Mouse (Mus musculus) left cerebral cortex, adult 11 months (tissue): ENCODE data around the gene Mthfd1.

Experiments used
- DNase-seq: peaks from one replicate; pipeline ENCODE4 v3.0.0; 2022; ENCODE audit warnings: low spot score

The Mthfd1 gene

DNA sequence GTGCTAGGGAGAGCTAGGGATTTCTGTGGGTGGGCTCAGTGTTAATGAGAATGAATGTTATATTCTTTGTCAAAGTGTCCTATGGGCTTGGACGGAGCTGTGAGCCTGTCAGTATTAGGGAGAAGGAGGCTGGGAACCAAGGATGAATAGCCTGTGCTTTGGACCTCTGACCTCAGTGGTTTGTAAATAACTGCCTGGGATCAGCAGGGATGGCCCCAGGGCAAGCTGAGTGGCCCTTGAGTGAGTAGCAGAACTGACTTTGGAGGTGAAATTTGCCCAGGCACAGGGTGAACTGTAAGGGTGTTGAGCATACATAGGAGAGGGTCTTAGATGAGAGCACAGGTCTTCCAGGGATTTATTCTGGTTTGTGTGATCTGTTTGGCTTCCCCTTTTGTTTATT lies 8.8 kb downstream of the Mthfd1 start:
- DNase-seq = no peak

DNA sequence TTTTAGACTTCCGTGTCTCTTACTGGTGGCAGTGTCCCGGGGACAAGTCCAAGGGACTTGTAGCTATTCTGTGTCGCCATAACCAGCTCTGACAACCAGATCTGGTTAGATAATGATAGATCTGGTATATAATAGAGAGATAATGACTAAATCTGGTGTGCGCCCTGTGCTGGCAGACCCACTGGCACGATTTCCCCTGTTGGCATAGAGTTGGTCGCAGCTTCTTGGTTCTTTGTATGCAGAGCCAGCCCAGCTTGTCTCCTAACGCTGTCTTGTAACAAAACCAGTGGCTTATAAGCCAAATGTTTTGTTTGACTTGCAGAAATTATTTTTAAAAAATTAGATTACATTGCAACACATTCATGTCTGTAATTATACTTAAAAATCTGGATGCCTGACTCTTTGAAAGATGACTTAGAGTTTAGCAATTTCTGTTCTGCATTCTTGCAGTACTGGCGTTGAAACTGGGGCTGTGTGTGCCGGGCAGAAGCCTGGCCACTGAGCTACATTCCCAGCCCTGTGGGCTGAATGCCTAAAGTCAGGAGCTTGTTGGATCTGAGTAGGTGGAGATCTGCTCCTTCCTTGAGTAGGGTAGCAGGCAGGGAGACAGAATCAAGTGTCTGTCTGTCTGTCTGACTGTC lies 9.3 kb downstream of the Mthfd1 start:
- DNase-seq = no peak

DNA sequence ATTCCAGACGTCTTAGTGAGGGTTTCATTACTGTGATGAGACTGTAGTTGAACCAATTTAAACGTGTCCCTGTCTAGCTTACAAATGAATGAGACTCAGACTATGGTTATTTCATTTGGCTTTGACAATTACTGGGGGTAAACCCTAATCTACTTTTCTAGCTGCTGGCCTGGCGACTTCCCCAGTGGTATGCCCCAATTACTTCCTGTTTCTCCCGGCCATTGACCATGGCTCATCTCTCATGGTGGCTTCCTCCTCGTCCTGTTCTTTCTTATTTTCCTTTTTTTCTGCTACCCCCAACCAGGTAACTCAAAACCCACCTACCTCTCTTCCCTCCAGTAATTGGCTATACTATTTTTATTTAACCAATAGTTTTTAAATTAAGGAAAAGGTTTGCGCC lies 9.9 kb downstream of the Mthfd1 start:
- DNase-seq = no peak

DNA sequence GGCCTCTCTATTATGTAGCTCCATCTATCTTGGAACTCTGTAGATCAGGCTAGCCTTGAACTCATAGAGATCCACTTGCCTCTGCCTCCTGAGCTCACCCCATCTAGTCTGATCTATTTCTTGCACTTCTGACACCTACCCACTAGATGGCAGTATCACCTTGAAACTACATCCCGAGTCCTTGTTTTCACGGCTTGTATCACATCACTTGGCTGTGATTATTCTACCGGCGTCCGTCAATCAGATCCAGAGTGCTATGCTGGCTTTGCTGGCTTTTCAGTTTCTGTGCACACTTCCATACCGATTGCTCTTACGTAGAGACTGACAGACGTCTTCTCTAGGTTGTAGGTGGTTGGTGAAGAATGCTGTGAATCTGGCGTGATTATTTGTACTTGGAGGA lies 11.8 kb downstream of the Mthfd1 start:
- DNase-seq = no peak

- DNase-seq = no peak
Observed at GRCm38 (mm10) chr12:76268686-76269085, 13.6 kb downstream of the Mthfd1 start.

- DNase-seq = no peak
Observed at GRCm38 (mm10) chr12:76269196-76269595, 14.1 kb downstream of the Mthfd1 start.

DNA sequence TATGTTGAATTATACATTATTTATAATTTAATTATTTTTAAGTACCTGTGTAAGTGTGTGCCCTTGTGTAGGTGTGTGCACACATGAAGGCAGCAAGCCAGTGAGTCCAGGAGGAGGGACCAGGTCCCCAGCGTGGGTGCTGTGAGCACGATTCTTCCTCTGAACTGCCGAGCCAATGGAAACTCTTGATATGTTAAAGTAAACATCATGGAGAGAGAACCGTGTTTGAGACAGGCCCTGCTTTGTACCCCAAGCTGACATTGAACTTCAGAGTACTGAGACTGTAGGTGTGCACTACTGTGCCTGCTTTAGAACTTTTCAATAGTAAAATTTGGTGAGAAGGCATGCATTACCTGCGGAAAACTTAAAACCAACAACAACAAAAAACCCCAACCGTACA lies 16.4 kb downstream of the Mthfd1 start:
- no peak for DNase-seq

DNA sequence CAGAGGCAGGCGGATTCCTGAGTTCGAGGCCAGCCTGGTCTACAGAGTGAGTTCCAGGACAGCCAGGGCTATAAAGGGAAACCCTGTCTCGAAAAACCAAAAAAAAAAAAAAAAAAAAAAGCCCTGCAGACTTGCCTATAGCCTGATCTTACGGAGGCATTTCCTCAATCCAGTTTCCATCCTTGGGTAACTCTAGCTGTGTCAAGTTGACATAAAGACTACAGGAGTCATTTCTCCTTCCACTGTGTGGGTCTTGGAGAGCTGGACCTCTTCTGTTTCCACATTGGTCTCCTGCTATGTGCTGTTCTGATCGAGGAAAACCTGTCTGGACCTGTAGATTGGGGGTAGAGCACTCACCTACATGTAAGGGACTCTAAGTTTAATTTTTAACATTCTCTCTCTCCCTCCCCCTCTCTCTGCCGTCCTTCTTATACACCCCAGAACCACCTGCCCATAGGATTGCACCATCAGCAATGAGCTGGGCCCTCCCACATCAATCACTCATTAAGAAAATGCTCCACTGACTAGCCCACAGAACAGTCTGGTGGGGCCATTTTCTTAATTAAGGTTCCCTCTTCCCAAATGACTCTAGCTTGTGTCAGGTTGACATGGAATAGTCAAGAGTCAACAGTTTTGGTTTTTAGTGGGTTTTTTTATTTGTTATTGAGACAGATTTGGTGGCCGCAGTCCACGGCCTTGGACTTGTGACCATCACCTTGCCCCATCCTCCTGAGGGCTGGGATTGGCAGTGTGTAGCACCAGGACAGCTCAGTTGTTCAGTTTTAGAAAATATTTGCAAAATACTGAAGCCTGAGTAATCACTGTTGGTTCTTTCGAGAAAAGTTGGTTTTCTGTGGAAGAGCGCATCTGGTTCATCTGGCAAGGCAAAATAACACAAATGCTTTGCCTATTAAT lies 17.8 kb downstream of the Mthfd1 start:
- DNase-seq = no peak

DNA sequence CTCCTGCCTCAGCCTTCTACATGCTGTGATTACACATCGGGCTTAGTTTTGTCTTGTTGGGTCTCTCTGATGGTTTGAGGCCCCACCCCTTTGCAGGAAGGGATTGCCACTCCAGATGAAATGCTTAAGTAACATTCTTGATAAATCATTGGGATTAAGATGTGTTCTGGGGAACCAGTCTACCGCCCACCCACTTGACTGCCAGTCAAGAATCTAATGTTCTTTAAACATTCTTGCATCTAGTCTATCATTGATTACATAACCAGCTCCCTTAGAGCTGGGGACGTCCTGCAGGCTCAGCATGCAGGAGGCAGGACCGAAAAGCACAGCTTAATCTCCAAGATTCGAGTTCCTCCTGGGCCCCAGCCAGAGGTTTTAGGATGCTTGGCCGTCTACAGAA lies 23.1 kb downstream of the Mthfd1 start:
- no peak for DNase-seq

DNA sequence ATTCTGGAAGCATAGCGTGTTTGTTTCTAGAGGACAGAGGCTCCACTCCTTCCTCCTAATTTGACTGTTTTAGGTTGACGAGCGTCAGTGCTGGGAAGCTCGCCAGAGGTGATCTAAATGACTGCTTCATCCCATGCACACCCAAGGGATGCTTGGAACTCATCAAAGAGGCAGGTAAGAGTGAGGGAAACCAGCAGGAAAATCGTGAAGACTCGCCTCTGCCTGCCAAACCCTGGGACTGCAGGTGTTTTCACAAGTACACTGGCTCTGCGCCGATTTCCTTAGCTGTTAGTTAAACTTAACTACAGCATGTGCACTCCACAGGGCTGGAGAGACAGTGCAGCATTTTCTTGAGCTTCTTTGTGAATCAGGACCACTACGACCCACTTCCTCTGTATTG lies 25.5 kb downstream of the Mthfd1 start:
- no peak for DNase-seq

DNA sequence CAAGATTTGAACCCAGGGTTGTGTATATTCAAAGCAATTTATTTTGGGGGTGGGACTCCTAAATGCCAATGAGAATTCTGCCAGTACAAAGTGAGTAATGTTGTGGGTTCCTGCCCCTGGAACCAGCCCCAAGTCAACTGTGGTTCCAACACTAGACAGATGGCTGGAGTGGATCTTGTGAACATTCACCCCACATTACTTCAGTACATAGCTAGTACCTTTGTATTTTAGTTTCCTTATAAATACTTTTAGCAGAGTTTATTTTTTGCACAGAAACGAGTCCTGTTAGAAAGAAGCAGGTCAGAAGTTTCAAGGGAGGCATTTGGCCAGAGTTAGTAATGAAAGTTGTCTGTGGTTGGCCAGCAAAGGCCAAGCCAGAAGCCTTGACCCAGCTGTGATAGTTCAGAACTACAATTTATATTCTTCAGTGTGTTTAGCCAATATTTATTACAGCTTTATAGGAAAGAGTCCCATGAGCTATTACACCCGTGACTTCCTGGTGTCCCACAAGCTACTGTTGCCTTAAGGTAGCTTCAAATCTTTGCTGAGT lies 26.1 kb downstream of the Mthfd1 start:
- no peak for DNase-seq

DNA sequence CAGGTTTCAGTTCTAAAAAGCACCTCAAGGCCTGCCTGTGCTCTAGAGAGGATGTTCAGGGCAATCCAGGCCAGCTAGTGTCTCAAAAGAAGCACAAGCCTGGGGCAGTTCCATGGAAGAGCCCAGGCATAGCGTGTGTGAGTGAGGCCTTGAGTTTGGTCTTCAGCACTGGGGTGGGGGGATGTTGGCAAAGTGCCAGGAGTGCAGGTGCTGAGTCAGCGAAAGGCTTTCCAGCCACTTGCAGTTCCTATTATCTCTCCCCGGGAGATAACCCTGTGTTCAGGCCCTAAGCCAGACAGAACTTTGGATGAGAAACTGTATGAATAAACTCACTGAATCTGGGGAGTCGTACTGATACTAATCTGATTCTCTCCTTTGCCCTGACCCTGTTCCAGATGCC lies 27.0 kb downstream of the Mthfd1 start:
- DNase-seq = no peak

DNA sequence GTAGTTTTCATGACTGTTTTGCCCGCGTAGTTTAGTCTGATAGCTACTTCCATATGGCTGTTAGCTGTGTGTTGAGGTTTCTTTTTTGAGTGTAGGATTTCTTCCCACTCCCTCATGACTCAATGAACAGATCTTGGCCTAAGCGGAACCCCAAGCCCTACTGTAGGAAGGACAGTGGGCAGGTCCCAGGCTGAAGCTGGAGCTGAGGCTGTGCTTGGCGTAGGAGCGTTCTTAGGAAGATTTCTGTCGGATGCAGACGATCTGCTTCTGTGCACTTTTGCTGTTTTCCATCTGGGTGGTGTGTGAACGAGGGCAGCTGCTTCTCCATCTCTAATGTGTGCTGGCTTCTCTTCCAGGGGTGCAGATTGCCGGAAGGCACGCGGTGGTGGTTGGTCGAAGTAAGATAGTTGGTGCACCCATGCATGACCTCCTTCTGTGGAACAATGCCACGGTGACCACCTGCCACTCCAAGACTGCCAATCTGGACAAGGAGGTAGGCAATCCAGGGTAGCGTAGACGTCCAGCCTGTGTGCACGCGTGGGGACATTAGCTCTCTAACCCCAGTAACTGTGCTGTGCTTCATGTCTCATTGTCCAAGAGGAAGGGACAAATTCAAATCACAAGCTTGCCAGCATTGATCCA lies 27.6 kb downstream of the Mthfd1 start:
- DNase-seq = no peak

DNA sequence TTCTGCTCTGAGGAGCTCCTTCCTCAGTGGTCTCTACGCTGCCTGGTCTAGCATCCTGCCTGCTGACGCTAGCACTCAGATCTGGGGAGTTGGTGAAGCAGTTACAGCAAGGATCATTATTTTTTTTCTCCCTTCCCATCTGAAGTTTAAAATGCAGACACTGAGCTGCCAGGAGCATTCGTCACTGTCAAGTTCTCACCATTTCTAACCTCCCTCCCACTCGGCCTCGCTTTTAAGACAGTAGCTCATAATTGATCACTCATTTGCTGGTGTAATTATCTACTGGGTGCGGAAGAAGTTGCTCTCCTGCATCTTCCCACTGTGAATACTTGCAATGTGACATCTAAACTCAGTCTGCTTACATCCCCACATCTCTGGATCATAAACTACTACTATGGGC lies 30.3 kb downstream of the Mthfd1 start:
- DNase-seq = no peak

DNA sequence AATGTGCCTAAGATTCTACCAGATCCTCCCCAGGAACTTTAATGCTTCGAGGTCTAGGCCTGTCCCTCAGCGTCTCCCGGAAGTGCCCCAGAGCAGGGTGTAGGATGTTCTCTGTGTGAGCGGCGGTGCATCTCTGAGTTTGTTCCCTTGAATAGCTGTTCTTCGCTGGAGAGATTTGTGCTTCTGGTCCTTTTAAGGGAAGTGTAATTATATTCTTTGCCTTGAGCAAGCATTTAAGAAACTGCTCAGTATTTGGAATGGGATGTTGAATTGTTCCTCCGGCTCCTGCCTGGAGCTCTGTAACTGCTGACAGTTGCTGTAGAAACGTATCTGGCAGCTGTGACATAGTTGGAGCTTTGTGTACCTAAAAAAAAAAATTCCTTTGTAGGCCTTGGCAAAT lies 32.9 kb downstream of the Mthfd1 start:
- DNase-seq = no peak

DNA sequence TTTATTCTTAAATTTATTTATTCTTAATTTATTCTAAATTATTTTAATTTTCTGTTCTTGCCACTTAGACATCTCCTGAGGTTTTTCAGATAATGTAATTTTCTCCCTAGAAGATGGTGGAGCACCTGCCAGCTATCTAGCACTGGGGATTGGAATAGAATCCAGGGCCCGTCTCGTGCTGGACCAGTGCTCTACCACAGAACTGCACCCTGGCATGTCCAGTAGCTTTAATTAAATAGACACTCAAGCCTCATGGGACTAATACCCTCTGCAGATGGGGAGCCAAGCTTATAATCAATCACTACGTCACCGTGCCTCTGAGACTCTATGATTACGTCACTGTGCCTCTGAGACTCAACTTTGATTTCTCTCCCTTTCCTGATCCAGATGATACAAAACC lies 33.4 kb downstream of the Mthfd1 start:
- no peak for DNase-seq

DNA sequence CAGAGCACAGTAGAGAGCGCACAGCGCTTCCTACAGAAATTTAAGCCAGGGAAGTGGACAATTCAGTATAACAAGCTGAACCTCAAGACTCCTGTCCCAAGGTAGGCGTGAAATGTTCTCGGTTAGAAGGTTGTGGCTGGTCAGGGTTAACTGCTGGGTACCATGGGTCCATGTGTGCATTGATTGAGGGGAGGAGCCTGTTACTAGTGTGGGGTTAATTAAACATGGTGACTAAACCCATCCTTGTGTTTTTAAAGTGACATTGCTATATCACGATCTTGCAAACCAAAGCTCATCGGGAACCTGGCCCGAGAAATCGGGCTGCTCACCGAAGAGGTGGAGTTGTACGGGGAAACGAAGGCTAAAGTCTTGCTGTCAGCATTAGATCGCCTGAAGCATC lies 34.3 kb downstream of the Mthfd1 start:
- no peak for DNase-seq

DNA sequence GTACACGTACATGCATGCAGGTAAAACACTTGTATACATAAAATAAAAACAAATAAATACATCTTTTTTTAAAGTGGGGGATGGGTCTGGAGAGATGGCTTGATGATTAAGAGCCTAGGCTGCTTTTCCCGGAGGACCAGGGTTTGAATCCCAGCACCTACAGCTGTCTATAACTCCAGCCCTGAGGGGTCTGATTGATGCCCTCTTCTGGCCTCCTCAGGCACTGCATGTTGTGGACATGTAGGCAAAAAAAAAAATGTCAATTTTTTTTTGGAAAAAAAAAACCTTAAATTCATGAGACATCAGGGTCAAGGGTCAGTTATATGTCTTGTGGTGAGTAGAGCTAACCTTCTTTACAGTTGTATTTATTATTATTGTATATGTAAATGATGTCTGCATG lies 35.2 kb downstream of the Mthfd1 start:
- DNase-seq = no peak

DNA sequence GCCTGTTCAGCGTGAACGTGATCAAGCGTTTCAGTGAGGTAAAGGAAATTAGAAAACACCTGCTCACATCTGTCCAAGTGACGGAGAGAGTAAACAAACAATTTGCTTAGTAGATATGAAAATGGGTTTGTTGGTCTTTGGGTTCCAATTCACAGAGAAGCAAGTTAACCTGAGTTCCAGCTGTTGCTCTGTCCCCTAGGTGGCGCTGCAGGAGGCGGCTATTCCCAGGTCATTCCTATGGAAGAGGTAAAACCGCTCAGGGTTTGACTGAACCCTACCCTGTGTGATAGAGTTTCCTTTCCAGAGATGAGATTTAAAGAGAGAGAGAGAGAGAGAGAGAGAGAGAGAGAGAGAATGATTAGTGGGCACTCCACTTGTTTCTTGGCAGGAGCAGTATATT lies 38.1 kb downstream of the Mthfd1 start:
- no peak for DNase-seq

GRCm38 (mm10) chr12:76297830-76298229 lies 42.7 kb downstream of the Mthfd1 start:
- no peak for DNase-seq

- DNase-seq = no peak
Observed at GRCm38 (mm10) chr12:76299361-76299906, 44.3 kb downstream of the Mthfd1 start.

- DNase-seq = no peak
Observed at GRCm38 (mm10) chr12:76300367-76300766, 45.3 kb downstream of the Mthfd1 start.

DNA sequence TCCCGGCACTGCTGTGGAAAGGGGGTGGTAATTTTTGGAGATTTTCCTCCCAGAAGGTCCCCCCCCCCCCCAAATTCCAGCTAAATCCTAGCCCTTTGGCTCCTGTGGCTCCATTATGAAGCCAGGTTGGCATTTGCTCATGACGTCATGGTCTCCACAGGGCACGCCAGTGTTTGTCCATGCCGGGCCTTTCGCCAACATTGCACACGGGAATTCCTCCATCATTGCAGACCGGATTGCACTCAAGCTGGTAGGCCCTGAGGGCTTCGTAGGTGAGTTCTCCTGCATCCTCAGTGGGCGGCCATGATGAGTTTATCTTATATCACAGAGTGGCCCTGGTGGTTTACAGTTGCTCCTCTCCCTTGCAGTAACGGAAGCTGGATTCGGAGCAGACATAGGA lies 48.4 kb downstream of the Mthfd1 start:
- DNase-seq = no peak
